8 mouse cellular contexts compared by ENCODE assay signal in the genomic region with DNA sequence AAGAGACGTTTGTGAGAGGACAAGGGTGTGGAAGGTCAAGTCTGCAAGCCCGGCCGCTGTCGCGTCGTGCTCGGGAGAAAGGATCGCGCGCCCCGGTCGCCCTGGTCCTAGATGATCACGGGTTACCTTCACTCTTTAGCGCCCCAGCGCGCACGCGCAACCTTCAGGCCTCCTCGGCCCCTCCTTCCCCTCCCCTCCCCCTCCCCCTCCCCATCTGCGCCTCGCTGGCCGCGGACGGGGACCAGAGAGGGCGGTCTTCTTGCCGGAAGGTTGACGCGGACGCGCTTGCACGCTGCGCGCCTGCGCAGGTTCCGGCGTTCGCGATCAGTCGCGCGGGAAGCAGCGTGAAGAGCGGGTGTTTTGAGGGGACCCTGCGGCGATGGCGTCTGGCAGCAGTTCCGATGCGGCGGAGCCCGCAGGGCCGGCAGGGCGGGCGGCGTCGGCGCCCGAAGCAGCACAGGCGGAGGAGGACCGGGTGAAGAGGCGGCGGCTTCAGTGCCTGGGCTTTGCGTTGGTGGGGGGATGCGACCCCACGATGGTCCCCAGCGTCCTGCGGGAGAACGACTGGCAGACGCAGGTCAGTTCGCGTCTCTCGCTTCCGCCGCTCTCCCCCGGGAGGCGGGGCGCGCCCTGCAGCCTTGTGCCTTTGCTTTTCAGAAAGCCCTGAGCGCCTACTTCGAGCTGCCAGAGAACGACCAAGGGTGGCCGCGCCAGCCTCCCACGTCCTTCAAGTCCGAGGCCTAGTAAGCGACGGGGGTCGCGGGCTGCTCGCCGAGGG. TPM values are rescaled to one million over a fixed set of nuclear protein-coding genes. Genes with fewer than 3 reads are reported as not detected.
DNase-seq lines count a peak whose midpoint lies in the region; ATAC-seq lines count a peak whose summit lies in the region.

Gene Acot13, minus strand, starts transcription at position 188 of the 778 bp plus-strand sequence.
Gene Tdp2, plus strand, starts transcription at position 327 of the 778 bp plus-strand sequence.

- no peaks in the 10 kb centered on the region for H3K9me3 ChIP-seq in forebrain, embryonic 11.5 days (ENCODE audit: control insufficient read depth, low read length)
- no peaks in the 10 kb centered on the region for H3K9me3 ChIP-seq in heart, embryonic 16.5 days (replicated peaks; ENCODE audit: control insufficient read depth, low read length)
- H3K9me3 ChIP-seq in liver, embryonic 15.5 days (replicated peaks), result no peaks in the 10 kb centered on the region
- no peaks in the 10 kb centered on the region for H3K9me3 ChIP-seq in neural tube, embryonic 12.5 days

- H3K9ac ChIP-seq in forebrain, embryonic 11.5 days (ENCODE audit: low read length), result peak within 1 kb of the TSS; percentile 95
- peak within 1 kb of the TSS; percentile 92 for H3K9ac ChIP-seq in heart, embryonic 16.5 days (ENCODE audit: low read length)
- H3K9ac ChIP-seq in liver, embryonic 15.5 days, result peak within 1 kb of the TSS; percentile 97
- H3K9ac ChIP-seq in neural tube, embryonic 12.5 days, result peak within 1 kb of the TSS; percentile 93

- no peaks in the 10 kb centered on the region; the same call in 1 of the 2 replicates for H3K36me3 ChIP-seq in forebrain, embryonic 11.5 days (ENCODE audit: control insufficient read depth, insufficient read depth, low read length)
- H3K36me3 ChIP-seq in heart, embryonic 16.5 days (ENCODE audit: control insufficient read depth, insufficient read depth), result 0 out of 2 replicates have a peak, but pooled peaks cover 2% of the 10 kb centered on the region
- peaks cover 14% of the 10 kb centered on the region; the same call in 1 of the 2 replicates for H3K36me3 ChIP-seq in liver, embryonic 15.5 days (replicated peaks)
- no peaks in the 10 kb centered on the region for H3K36me3 ChIP-seq in neural tube, embryonic 12.5 days

- no peaks in the 10 kb centered on the region for H3K27me3 ChIP-seq in forebrain, embryonic 11.5 days (ENCODE audit: control insufficient read depth, insufficient read depth, low read length)
- no peaks in the 10 kb centered on the region for H3K27me3 ChIP-seq in heart, embryonic 16.5 days (ENCODE audit: control insufficient read depth, insufficient read depth, low read length)
- no peaks in the 10 kb centered on the region for H3K27me3 ChIP-seq in liver, embryonic 15.5 days
- H3K27me3 ChIP-seq in neural tube, embryonic 12.5 days (replicated peaks), result no peaks in the 10 kb centered on the region

- ATAC-seq in forebrain, embryonic 11.5 days (replicated peaks; ENCODE audit: low FRiP score), result peak; percentile 97
- ATAC-seq in heart, embryonic 16.5 days (replicated peaks; ENCODE audit: extremely low read depth, insufficient read depth, low FRiP score), result peak; percentile 95
- peak; percentile 96 for ATAC-seq in liver, embryonic 15.5 days (ENCODE audit: insufficient read depth)
- ATAC-seq in neural tube, embryonic 12.5 days (ENCODE audit: low FRiP score, low read depth), result peak; percentile 93

- DNase-seq in CD8-positive naive resting alpha-beta T cell, adult 2 months (ENCODE audit: low read depth in 2 of 2, low spot score in 2 of 2), result peak; percentile 92 to 94
- peak; percentile 96 for DNase-seq in c-Kit-positive CD71-negative TER-119-negative erythroid progenitor cells, embryonic 14.5 days (ENCODE audit: low read depth)
- DNase-seq in forebrain, embryonic 11.5 days (ENCODE audit: low spot score), result peak; percentile 100
- DNase-seq in kidney, postnatal 36 days, result peak; percentile 97 to 98
- DNase-seq in telencephalon, adult 2 months (ENCODE audit: low read depth, low spot score), result peak; percentile 94

- H3K4me1 ChIP-seq in forebrain, embryonic 11.5 days (replicated peaks; ENCODE audit: control insufficient read depth, insufficient read depth, low read length), result peaks cover 8% of the 10 kb centered on the region
- peaks cover 29% of the 10 kb centered on the region for H3K4me1 ChIP-seq in heart, embryonic 16.5 days (ENCODE audit: control insufficient read depth, insufficient read depth, low read length)
- peaks cover 27% of the 10 kb centered on the region for H3K4me1 ChIP-seq in liver, embryonic 15.5 days (replicated peaks)
- peaks cover 16% of the 10 kb centered on the region for H3K4me1 ChIP-seq in neural tube, embryonic 12.5 days

- under 1% methylated on average over 85 of the region's 90 CpGs for WGBS in forebrain, embryonic 11.5 days
- under 1% methylated on average over 78 of the region's 90 CpGs for WGBS in heart, embryonic 16.5 days
- under 1% methylated on average over 90 of the region's 90 CpGs for WGBS in liver, embryonic 15.5 days (ENCODE audit: insufficient replicate concordance)
- under 1% methylated on average over 89 of the region's 90 CpGs for WGBS in neural tube, embryonic 12.5 days

- peak within 1 kb of the TSS; percentile 91 for H3K27ac ChIP-seq in forebrain, embryonic 11.5 days (ENCODE audit: low read depth, low read length)
- H3K27ac ChIP-seq in heart, embryonic 16.5 days (ENCODE audit: low read length), result peak within 1 kb of the TSS; percentile 95
- H3K27ac ChIP-seq in liver, embryonic 15.5 days (replicated peaks), result peak within 1 kb of the TSS; percentile 97
- peak within 1 kb of the TSS; percentile 86 for H3K27ac ChIP-seq in neural tube, embryonic 12.5 days

- peak within 1 kb of the TSS; percentile 90 for H3K4me3 ChIP-seq in forebrain, embryonic 11.5 days (ENCODE audit: low read depth, low read length)
- H3K4me3 ChIP-seq in heart, embryonic 16.5 days (ENCODE audit: low read length), result peak within 1 kb of the TSS; percentile 85
- peak within 1 kb of the TSS; percentile 85 for H3K4me3 ChIP-seq in liver, embryonic 15.5 days (replicated peaks)
- peak within 1 kb of the TSS; percentile 92 for H3K4me3 ChIP-seq in neural tube, embryonic 12.5 days

- peak within 1 kb of the TSS; percentile 47 for H3K4me2 ChIP-seq in forebrain, embryonic 11.5 days (ENCODE audit: low read depth, low read length, severe bottlenecking)
- H3K4me2 ChIP-seq in heart, embryonic 16.5 days (ENCODE audit: low read depth, low read length), result peak within 1 kb of the TSS; percentile 76
- peak within 1 kb of the TSS; percentile 81 for H3K4me2 ChIP-seq in liver, embryonic 15.5 days
- H3K4me2 ChIP-seq in neural tube, embryonic 12.5 days (replicated peaks), result peak within 1 kb of the TSS; percentile 70

RNA-seq across cellular contexts. Expression of gene Acot13, which starts in this region (rescaled TPM):
- polyA plus RNA-seq in forebrain, embryonic 11.5 days (2014; fragmentation: Nextera tagmentation; extraction: Ambion mirVana), result 58.8 and 61.3 TPM in 2 replicates
- polyA plus RNA-seq in heart, embryonic 16.5 days (2015; fragmentation: Nextera tagmentation; extraction: Ambion mirVana), result 326 and 343 TPM in 2 replicates
- 50.0 and 55.1 TPM in 2 replicates for polyA plus RNA-seq in liver, embryonic 15.5 days (2015; fragmentation: Nextera tagmentation; extraction: Ambion mirVana)
- polyA plus RNA-seq in neural tube, embryonic 12.5 days (2016; fragmentation: Nextera tagmentation; extraction: Ambion mirVana), result 43.4 and 44.3 TPM in 2 replicates

RNA-seq across cellular contexts. Expression of gene Tdp2, which starts in this region (rescaled TPM):
- 79.9 and 87.4 TPM in 2 replicates for polyA plus RNA-seq in forebrain, embryonic 11.5 days (2014; fragmentation: Nextera tagmentation; extraction: Ambion mirVana)
- polyA plus RNA-seq in heart, embryonic 16.5 days (2015; fragmentation: Nextera tagmentation; extraction: Ambion mirVana), result 31.4 and 33.7 TPM in 2 replicates
- 20.4 and 23.2 TPM in 2 replicates for polyA plus RNA-seq in liver, embryonic 15.5 days (2015; fragmentation: Nextera tagmentation; extraction: Ambion mirVana)
- polyA plus RNA-seq in neural tube, embryonic 12.5 days (2016; fragmentation: Nextera tagmentation; extraction: Ambion mirVana), result 60.9 and 61.5 TPM in 2 replicates

Comparison
In these comparisons a context has a peak if more than half of its experiments do, and no peak if none do; other contexts are left out.
1. Peak in every context shown above with its lines: DNase-seq, ATAC-seq, H3K4me3 ChIP-seq and H3K27ac ChIP-seq.